Mouse (Mus musculus) bone marrow, adult 2 months (tissue): ENCODE data around the gene Gpr152.

Experiments
- CTCF ChIP-seq: fragments of 200-500 bp; IDR thresholded peaks from 2 replicates; pipeline ENCODE4 v1.5.1; 2011; ENCODE audit warnings: low read length, control low read depth; ENCODE audit not compliant: control insufficient read depth, insufficient read depth
- POLR2A ChIP-seq: fragments of 200-500 bp; IDR thresholded peaks from 2 replicates; pipeline ENCODE4 v1.6.1; 2011; ENCODE audit warnings: low read depth, mild to moderate bottlenecking, control low read depth, low read length, borderline replicate concordance; ENCODE audit not compliant: control insufficient read depth

DNA sequence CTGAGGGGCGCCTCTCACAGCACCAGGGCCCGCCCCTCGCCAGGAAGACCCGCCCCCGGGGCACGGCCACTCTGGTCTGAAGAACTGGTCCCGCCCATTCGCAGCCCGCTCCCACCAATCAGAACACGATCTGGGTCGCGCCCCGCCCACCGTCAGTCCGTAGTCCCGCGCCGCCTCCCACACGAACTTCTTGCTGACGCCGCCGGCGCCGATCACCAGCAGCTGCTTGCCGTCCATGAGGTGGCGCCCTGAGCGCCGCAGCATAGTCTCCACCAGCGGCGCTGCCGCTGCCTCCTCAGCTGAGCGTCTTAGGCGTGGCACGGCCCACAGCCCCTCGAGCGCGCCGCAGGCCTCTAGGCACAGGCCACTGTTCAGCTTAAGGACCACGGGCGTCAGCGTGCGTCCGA, 29.8 kb downstream of the Gpr152 start:
- TF ChIP-seq CTCF: peak; percentile 90
- peak; percentile 92 for TF ChIP-seq POLR2A
